Mouse (Mus musculus): ENCODE results near the gene Dennd2c. TPM values are rescaled to one million over a fixed set of nuclear protein-coding genes. Genes with fewer than 3 reads are reported as not detected.

Gene Dennd2c
- polyA plus RNA-seq, 2 experiments, result 10.0 to 12.6 TPM

DNA sequence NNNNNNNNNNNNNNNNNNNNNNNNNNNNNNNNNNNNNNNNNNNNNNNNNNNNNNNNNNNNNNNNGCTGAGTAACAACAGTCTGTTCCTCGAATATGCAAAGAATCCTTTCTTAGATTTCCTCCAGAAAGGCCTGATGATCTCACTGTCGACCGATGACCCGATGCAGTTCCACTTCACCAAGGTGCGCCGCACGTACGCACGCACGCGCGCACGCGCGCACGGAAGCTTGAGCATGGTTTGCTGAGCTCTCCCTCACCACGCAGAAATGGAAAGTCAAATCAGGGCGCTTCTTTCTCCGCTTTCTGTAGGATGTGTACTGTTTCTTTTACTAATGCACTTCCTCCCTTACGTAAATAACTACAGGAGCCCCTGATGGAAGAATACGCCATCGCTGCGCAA, 3.7 kb upstream of the Dennd2c start:
- H3K4me2 ChIP-seq (replicated peaks; ENCODE audit: low read depth, low read length, severe bottlenecking), result no peak overlapping the region
- H3K36me3 ChIP-seq (ENCODE audit: control insufficient read depth, insufficient read depth, low read length), result no peaks in the 10 kb centered on the region
- H3K9me3 ChIP-seq (ENCODE audit: control insufficient read depth, low read length), result no peaks in the 10 kb centered on the region
- no peak overlapping the region for H3K27ac ChIP-seq (replicated peaks; ENCODE audit: low read depth, low read length)
- H3K9ac ChIP-seq (ENCODE audit: low read depth, low read length, severe bottlenecking), result no peak overlapping the region
- H3K4me3 ChIP-seq (replicated peaks; ENCODE audit: low read length), result no peak overlapping the region
- H3K4me1 ChIP-seq (ENCODE audit: control insufficient read depth, insufficient read depth, low read length), result 0 out of 2 replicates have a peak, but pooled peaks cover 6% of the 10 kb centered on the region
- DNase-seq (ENCODE audit: low spot score) (no peak), ATAC-seq (ENCODE audit: low FRiP score, low read depth) (no peak)
- WGBS, result 74% methylated on average over 23 of the region's 23 CpGs
- no peak for TF ChIP-seq POLR2A (IDR thresholded peaks at IDR 0.05; ENCODE audit: borderline replicate concordance, extremely low read depth, insufficient read depth, insufficient read length)
- H3K27me3 ChIP-seq (ENCODE audit: control insufficient read depth, insufficient read depth, low read length), result no peaks in the 10 kb centered on the region

DNA sequence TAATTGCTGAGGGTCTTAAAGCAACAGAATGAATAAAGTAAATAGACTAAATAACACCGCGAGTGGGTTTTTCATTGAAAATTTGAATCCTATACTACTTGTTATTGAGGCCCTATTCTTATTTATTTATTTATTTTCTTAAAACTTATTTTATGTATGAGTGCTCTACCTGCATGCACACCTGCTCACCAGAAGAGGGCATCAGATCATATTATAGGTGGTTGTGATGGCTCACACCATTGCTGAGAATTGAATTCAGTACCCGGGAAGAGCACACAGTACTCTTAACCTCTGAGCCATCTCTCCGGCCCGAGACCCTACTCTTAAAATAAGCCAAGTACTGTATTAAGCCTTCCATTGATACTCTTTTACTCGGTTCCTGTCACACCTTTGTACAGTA, 2.7 kb upstream of the Dennd2c start:
- Histone ChIP-seq H3K36me3 (ENCODE audit: control insufficient read depth, insufficient read depth, low read length) (no peaks in the 10 kb centered on the region), H3K4me3 (replicated peaks; ENCODE audit: low read length) (no peak overlapping the region), H3K4me1 (ENCODE audit: control insufficient read depth, insufficient read depth, low read length) (0 out of 2 replicates have a peak, but pooled peaks cover 7% of the 10 kb centered on the region), H3K9me3 (ENCODE audit: control insufficient read depth, low read length) (no peaks in the 10 kb centered on the region), H3K27me3 (ENCODE audit: control insufficient read depth, insufficient read depth, low read length) (no peaks in the 10 kb centered on the region), H3K9ac (ENCODE audit: low read depth, low read length, severe bottlenecking) (no peak overlapping the region), H3K27ac (replicated peaks; ENCODE audit: low read depth, low read length) (no peak overlapping the region), H3K4me2 (replicated peaks; ENCODE audit: low read depth, low read length, severe bottlenecking) (no peak overlapping the region)
- 86% methylated on average over 6 of the region's 6 CpGs for WGBS
- no peak for ATAC-seq (ENCODE audit: low FRiP score, low read depth)
- DNase-seq (ENCODE audit: low spot score), result no peak
- TF ChIP-seq POLR2A (IDR thresholded peaks at IDR 0.05; ENCODE audit: borderline replicate concordance, extremely low read depth, insufficient read depth, insufficient read length), result no peak

DNA sequence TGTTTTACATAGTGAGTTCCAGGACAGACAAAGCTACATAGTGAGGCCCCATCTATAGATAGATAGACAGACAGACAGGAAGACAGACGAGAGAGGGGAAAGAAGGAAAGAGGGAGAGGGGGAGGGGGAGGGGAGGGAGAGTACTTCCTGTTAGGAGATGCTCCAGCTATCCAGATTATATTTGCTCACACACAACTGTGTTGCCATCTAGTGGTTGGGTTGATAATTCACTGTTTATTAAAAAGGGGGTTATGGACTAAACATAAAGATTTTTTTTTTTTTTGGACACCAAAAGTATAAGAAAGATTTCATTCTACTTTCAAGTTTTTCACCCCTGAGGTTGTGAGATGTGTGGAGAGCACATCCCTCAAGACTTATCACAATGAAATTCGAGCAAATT, 1.7 kb upstream of the Dennd2c start:
- Histone ChIP-seq H3K9me3 (ENCODE audit: control insufficient read depth, low read length) (no peaks in the 10 kb centered on the region), H3K27ac (replicated peaks; ENCODE audit: low read depth, low read length) (no peak overlapping the region), H3K4me3 (replicated peaks; ENCODE audit: low read length) (no peak overlapping the region), H3K4me2 (replicated peaks; ENCODE audit: low read depth, low read length, severe bottlenecking) (no peak overlapping the region), H3K36me3 (ENCODE audit: control insufficient read depth, insufficient read depth, low read length) (no peaks in the 10 kb centered on the region), H3K9ac (ENCODE audit: low read depth, low read length, severe bottlenecking) (no peak overlapping the region), H3K4me1 (ENCODE audit: control insufficient read depth, insufficient read depth, low read length) (0 out of 2 replicates have a peak, but pooled peaks cover 7% of the 10 kb centered on the region), H3K27me3 (ENCODE audit: control insufficient read depth, insufficient read depth, low read length) (no peaks in the 10 kb centered on the region)
- ATAC-seq (ENCODE audit: low FRiP score, low read depth) (no peak), DNase-seq (ENCODE audit: low spot score) (no peak)
- 63% methylated on average over 2 of the region's 2 CpGs for WGBS
- no peak for TF ChIP-seq POLR2A (IDR thresholded peaks at IDR 0.05; ENCODE audit: borderline replicate concordance, extremely low read depth, insufficient read depth, insufficient read length)

DNA sequence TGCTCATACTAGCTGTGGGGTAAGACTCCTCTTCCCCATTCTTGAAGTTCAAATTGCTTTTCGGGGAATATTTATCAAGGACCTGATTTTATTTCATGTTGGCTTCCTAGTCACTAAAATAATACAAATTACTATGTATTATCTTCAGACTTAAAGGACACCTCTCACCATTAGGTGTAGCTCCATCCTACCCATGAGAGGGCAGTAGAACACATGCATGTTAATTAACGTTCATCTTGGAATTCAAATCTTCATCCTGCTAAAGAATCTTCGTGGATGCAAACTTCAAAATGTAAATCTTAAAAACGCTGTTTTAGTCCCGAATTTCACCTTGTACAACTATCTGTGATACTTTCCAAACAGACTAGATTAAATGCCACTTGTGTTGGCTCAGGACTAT, 1.2 kb upstream of the Dennd2c start:
- Histone ChIP-seq H3K9ac (ENCODE audit: low read depth, low read length, severe bottlenecking) (no peak overlapping the region), H3K9me3 (ENCODE audit: control insufficient read depth, low read length) (no peaks in the 10 kb centered on the region), H3K36me3 (ENCODE audit: control insufficient read depth, insufficient read depth, low read length) (no peaks in the 10 kb centered on the region), H3K4me1 (ENCODE audit: control insufficient read depth, insufficient read depth, low read length) (0 out of 2 replicates have a peak, but pooled peaks cover 7% of the 10 kb centered on the region), H3K27me3 (ENCODE audit: control insufficient read depth, insufficient read depth, low read length) (no peaks in the 10 kb centered on the region), H3K4me2 (replicated peaks; ENCODE audit: low read depth, low read length, severe bottlenecking) (no peak overlapping the region), H3K4me3 (replicated peaks; ENCODE audit: low read length) (no peak overlapping the region), H3K27ac (replicated peaks; ENCODE audit: low read depth, low read length) (no peak overlapping the region)
- WGBS, result 63% methylated on average over 5 of the region's 5 CpGs
- ATAC-seq (ENCODE audit: low FRiP score, low read depth) (no peak), DNase-seq (ENCODE audit: low spot score) (no peak)
- no peak for TF ChIP-seq POLR2A (IDR thresholded peaks at IDR 0.05; ENCODE audit: borderline replicate concordance, extremely low read depth, insufficient read depth, insufficient read length)

DNA sequence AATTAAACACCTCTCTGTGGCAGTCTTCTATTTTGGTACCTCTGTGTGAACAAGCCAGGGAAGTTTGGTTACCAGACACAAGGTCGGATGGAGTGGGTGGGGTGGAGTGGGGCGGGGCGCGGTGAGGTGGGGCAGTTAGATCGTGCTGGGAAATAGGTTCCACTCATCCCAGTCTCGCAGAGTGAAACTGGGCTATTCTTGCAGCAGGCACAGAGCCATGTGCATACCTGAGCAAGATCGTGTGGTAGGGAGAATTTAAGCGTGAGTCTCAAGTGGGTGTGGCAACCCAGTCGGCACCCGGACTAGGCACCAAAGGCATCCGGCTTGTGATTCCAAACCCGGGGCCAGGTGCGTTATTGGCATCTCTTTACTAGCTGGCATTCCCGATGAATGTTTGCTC, 495 bp upstream of the Dennd2c start:
- Histone ChIP-seq H3K27me3 (ENCODE audit: control insufficient read depth, insufficient read depth, low read length) (no peaks in the 10 kb centered on the region), H3K27ac (replicated peaks; ENCODE audit: low read depth, low read length) (no peak overlapping the region), H3K4me1 (ENCODE audit: control insufficient read depth, insufficient read depth, low read length) (0 out of 2 replicates have a peak, but pooled peaks cover 7% of the 10 kb centered on the region), H3K4me2 (replicated peaks; ENCODE audit: low read depth, low read length, severe bottlenecking) (peak overlapping the region; percentile 85), H3K4me3 (replicated peaks; ENCODE audit: low read length) (peak overlapping the region; percentile 70), H3K9ac (ENCODE audit: low read depth, low read length, severe bottlenecking) (peak overlapping the region; percentile 80), H3K36me3 (ENCODE audit: control insufficient read depth, insufficient read depth, low read length) (no peaks in the 10 kb centered on the region), H3K9me3 (ENCODE audit: control insufficient read depth, low read length) (no peaks in the 10 kb centered on the region)
- no peak for TF ChIP-seq POLR2A (IDR thresholded peaks at IDR 0.05; ENCODE audit: borderline replicate concordance, extremely low read depth, insufficient read depth, insufficient read length)
- DNase-seq (ENCODE audit: low spot score), result peak; percentile 33
- no peak for ATAC-seq (ENCODE audit: low FRiP score, low read depth)
- WGBS, result under 1% methylated on average over 14 of the region's 14 CpGs

All from limb, embryonic 14.5 days (tissue).